Mouse (Mus musculus) frontal cortex, adult 2 months (tissue): ENCODE results near the gene Lcn9. TPM values are rescaled to one million over a fixed set of nuclear protein-coding genes. Genes with fewer than 3 reads are reported as not detected.
"Not testable (repeated sequence)": the region's sequence is repeated elsewhere in the genome, so short reads cannot be mapped to it uniquely, and the experiment has no call there.

Experiments used
- DNase-seq, 2 experiments: peaks; one replicate each; pipeline ENCODE4 v3.0.0; 2022; ENCODE audit warnings: low spot score in 1 of 2; ENCODE audit errors: extremely low spot score in 1 of 2
- polyA plus RNA-seq: library from polyadenylated mRNA; depleted of rRNA; stranded (reverse); fragments of >200 nt; gene quantifications from 2 replicates; pipeline ENCODE4 v1.2.3, GENCODE M21; 2012; rRNA removed

The Lcn9 gene
- not detected in 2 replicates for polyA plus RNA-seq

DNA sequence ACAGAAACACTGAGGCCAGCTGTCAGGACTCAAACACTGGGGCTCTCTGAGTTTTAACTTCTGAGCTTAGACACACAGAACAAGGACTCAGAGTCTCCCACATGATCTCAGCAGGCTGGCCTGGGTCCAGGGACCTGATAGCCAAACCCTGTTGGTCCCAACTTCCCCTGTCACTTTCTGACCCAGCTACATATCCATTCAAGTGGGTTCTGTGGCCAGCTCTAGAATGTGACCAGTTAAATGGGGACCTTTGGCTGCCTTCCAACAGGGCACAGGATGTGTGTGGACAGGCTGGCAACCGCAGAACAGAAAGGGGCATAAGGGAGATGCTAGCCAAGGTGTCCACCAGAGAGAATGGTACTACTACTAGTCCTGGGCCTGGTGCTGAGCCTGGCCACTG, at the start of gene Lcn9:
Lcn9 (plus strand) TSS at position 348 of the 400 bp plus-strand sequence.
- DNase-seq, result peak in 1 of 2 experiments; percentile 13

GRCm38 (mm10) chr2:25773507-25773906, 49.4 kb upstream of the Lcn9 start:
- DNase-seq, result no peak

GRCm38 (mm10) chr2:25774640-25775039, 48.3 kb upstream of the Lcn9 start:
- DNase-seq, result no peak

DNA sequence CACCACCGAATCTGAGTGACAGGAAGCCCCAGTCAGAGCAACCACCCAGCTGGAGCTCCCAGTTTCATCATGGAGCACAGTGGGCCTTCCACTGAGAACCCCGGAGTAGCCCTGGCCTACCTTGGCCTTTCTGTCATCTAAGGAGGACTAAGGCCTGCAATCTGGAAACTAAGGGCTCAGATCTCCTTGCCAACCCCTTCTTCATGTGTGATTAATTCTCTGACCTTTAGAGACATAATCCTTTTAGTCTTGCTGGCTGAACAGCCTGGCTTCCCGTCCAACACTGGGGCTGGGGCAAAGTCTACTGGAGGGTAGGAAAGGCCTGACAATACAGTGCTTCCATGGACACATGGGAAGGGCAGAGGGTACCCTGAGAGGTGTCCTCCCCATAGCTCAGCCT, 47.0 kb upstream of the Lcn9 start:
- no peak for DNase-seq

- DNase-seq, result no peak
Measured at GRCm38 (mm10) chr2:25776717-25777116, 46.2 kb upstream of the Lcn9 start, which contains the start of gene Lcn11. TSS of gene Lcn11 (plus strand) at chr2:25777017.

DNA sequence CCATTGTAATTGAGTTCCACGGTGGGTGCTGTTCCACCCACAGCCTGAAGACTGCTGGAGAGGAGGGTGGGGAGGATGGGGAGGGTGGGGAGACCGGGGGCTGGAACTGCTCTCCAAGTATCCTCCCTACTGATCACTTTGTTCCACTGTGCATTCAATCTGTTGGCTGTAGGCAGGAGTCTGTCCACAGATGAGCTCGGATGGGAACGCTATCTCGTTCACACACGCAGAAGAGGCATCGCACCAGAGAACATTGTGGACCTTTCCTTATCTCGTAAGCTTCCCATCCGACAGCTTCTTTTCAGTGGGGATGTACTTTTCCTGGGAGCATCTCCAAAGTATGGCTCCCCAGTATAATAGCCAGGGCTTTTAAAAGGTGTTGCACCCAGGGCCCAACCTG, 43.9 kb upstream of the Lcn9 start:
- DNase-seq, result no peak

- DNase-seq, result no peak
Measured at GRCm38 (mm10) chr2:25780921-25781320, 42.0 kb upstream of the Lcn9 start.

- no peak for DNase-seq
Measured at GRCm38 (mm10) chr2:25781957-25782356, 41.0 kb upstream of the Lcn9 start, which contains the start of gene Gm13539. TSS of gene Gm13539 (plus strand) at chr2:25782257.

DNA sequence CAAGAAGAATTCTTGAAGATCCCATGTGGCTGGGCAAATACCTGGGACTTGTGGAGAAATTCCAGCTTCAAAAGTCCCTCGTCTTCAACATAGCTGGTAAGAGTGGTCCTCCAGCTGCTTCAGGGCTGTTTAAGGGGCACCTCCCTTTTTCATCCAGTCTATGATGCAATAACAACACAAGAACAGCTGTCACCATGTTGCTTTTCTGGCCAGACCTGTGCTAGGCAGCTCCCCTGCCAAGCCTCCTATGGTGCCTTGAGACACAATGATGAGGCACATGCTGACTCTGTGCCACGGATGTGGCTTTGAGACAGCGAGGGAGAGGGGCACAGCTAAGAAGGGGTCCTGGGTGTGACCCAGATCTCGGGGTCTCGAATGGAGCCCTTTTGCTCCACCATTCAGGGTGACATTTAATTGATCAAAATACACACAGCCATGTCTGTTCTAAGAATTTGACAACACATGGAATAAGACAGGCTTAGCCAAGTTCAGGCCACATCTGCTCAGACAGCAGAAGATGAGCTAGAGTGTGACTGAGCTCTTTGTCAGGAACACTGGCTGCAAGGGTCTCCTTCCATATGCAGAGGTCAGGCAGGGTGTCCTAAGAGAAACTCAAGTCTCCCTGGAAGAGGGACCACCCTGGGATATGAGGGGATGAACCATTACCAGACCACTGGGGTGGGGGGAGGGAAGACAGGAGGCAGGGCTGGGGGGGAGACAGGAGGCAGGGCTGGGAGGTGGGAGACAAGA, 37.2 kb upstream of the Lcn9 start:
- no peak for DNase-seq

DNA sequence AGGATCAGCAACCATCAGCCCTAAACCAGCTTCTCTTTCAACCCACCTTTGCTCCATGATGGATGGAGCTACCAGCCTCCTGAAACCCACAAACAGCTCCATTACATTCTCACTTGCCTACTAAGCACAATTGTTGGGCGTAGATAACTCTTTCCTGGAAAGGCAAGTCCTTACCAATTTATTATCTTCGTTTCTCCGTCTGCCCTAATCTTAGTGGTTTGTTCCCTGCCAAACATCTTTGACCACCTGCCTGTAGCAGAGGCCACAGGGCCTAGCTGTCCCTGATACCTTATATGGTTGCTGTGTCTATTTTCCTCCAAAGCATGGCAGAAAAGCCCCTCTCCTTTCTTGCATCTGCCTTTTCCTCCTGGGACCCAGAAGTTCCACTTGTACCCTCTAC, 33.9 kb upstream of the Lcn9 start:
- DNase-seq, result no peak

GRCm38 (mm10) chr2:25797635-25798034, 25.3 kb upstream of the Lcn9 start:
- no peak for DNase-seq

- no peak for DNase-seq
Measured at GRCm38 (mm10) chr2:25798065-25798464, 24.9 kb upstream of the Lcn9 start.

GRCm38 (mm10) chr2:25811711-25812110, 11.2 kb upstream of the Lcn9 start:
- no peak for DNase-seq

- no peak for DNase-seq
Measured at GRCm38 (mm10) chr2:25813364-25813763, 9.6 kb upstream of the Lcn9 start.

DNA sequence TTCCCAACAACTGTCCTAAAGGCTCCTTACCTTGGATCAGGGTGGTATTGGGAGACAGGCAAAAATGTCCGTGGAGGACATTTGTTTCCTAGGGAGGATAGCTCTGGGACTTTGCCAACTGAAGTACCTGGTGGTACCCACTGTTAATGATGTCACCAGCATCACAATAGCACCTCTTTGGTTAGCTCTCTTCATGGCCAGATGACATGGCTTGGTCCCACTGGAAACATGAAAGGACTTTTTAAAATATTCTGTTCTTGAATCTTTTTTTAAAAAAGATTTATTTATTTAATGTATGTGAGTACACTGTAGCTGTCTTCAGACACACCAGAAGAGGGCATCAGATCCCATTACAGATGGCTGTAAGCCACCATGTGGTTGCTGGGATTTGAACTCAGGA, 7.2 kb upstream of the Lcn9 start, which contains the start of gene Glt6d1:
Glt6d1 (minus strand) TSS at position 101 of the 400 bp plus-strand sequence.
- DNase-seq, result not testable (repeated sequence)

- DNase-seq, result no peak
Measured at GRCm38 (mm10) chr2:25824751-25825150, 1.8 kb downstream of the Lcn9 start.

DNA sequence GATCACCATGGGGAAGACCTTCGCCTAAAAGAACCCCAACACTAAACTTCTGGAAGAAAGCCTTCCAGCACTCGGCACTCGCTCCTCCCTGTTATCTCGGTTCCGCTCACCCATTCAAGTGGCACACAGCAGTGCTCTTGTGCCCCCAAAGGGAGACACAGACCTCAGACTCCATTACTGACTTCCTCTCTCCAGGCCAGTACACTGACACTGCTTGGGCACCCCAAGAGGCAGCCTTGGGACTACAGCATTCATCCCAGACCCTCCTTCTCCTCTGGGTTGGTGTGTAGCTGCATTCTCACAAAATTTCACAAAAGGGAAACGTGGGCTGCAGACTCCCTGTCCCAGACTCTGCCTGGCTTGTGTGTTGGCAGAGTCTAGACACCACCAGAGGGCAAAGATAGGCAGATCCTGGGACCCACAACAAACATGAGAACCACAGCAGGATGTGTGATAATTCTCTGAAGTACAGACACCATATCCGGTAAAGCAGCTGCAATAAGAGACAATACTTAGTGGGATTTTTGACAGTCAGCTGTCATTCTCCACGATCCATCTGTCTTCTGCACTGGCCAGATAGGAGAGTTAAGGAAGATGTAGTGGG, 5.5 kb downstream of the Lcn9 start:
- DNase-seq, result no peak

DNA sequence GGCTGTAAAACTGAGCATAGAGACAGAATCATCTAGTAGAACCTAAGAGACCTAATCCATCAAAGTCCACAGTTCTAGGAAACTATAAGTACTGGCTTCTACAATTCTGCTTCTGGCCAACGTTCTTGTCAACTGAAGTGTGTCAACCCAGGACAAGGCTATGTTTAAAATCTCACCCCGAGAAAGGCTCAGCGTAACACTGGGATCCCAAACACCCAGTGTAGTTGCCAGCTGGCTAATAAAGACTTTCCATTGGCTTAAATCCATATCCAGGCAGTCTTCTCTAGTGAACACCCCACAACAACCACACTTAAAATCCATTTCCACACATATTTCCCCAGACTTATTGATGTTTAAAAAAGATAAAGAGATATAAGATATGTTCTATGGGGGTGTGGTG, 7.8 kb downstream of the Lcn9 start:
- DNase-seq, result no peak

DNA sequence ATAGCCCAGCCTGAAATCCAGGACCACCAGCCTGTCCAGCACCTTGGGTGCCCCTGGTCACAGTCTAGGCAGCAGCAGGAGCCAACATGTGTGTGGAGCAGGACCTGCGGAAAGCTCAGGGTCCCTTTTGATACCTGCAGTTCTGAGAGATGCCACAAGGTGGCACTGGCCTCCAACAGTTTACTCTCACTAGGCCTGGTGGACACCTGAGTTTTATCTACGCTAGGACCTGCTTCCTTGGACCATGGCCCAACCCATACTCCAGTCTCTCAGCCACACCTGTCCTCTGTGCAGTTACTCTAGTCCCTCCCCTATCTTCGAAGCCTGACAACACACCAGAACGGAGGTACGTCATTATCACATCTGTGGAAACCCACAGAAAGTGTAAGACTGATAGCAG, 13.3 kb downstream of the Lcn9 start:
- DNase-seq, result peak; percentile 35 to 93

- DNase-seq, result peak in 1 of 2 experiments; percentile 67
Measured at GRCm38 (mm10) chr2:25842161-25842560, 19.2 kb downstream of the Lcn9 start.

DNA sequence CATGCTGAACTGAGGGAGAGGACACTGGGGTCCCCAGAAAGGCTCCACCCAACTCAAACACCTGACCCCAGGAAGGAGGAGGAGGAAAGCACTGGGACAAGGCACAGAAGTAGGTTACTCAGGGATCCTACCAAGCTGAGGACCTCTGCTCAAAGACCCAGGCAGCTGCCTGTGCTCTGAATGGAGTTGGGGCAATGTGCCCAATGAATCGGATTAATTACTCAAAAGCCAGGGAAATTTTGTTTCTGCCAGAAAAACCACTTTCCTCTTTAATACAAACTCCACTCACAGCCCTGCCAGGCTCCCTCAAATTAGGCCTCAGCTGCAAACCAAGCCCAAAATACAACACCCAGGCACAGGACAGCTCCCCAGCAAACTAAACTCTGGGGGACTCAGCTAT, 19.8 kb downstream of the Lcn9 start:
- peak in 1 of 2 experiments; percentile 58 for DNase-seq

GRCm38 (mm10) chr2:25844097-25844496, 21.1 kb downstream of the Lcn9 start:
- DNase-seq, result no peak
